Mouse (Mus musculus): ENCODE data around the gene Timm22.

The Timm22 gene

GRCm38 (mm10) chr11:76419179-76419578, 12.4 kb downstream of the Timm22 start:
- in situ Hi-C loops (cut with MboI; ENCODE audit: low pct_unique_long_range_greater_than_20kb in 1 of 2, low sequenced_read_pairs in 2 of 2, unreplicated experiment in 1 of 2), result no loop called here

- in situ Hi-C loops (cut with MboI; ENCODE audit: low pct_unique_long_range_greater_than_20kb in 1 of 2, low sequenced_read_pairs in 2 of 2, unreplicated experiment in 1 of 2), result no loop called here
Observed at GRCm38 (mm10) chr11:76420896-76421295, 14.1 kb downstream of the Timm22 start.

GRCm38 (mm10) chr11:76425749-76426148, 19.0 kb downstream of the Timm22 start:
- in situ Hi-C loops (cut with MboI; ENCODE audit: low pct_unique_long_range_greater_than_20kb in 1 of 2, low sequenced_read_pairs in 2 of 2, unreplicated experiment in 1 of 2), result no loop called here

DNA sequence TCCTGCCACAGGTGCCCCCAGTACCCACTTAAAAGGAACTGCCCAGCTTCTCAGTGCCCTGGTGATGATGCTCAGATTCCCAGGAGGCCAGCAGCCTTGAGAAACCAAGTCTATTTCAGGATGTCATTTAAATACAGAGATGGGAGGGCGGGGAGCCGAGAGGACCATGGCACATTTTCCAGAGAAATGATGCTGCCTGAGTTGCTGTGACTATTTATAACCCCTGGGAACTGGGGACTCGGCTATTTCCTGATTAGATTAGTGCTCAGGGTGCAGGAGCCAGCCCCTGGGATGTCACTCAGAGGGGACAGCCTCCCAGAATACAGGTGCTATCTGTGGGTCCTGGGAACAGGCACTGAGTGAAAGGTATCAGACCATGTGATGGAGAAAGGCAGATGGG, 21.0 kb downstream of the Timm22 start:
- in situ Hi-C loops (cut with MboI; ENCODE audit: low pct_unique_long_range_greater_than_20kb in 1 of 2, low sequenced_read_pairs in 2 of 2, unreplicated experiment in 1 of 2), result no loop called here

DNA sequence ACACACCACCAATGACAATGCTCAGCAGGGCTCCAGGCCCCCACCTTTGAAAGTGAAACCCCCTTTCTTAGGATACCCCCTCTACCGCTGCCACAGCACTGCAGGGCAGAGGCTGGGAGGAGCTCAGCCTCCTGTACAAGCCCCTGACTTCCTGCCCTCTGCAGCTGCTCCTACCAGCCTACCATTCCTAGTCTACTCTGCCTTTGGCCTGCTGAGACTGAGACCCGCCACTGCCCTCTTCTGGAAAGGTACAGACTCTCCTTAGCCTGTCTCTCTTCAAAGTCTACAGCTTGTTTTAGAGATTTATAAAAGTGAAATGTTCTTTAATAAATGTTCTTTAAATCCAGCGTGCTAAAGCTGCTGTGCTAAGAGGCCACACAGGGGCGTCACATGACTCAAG, 22.3 kb downstream of the Timm22 start:
- in situ Hi-C loops (cut with MboI; ENCODE audit: low pct_unique_long_range_greater_than_20kb in 1 of 2, low sequenced_read_pairs in 2 of 2, unreplicated experiment in 1 of 2), result no loop called here

- in situ Hi-C loops (cut with MboI; ENCODE audit: low pct_unique_long_range_greater_than_20kb in 1 of 2, low sequenced_read_pairs in 2 of 2, unreplicated experiment in 1 of 2), result no loop called here
Observed at GRCm38 (mm10) chr11:76429556-76429955, 22.8 kb downstream of the Timm22 start.

DNA sequence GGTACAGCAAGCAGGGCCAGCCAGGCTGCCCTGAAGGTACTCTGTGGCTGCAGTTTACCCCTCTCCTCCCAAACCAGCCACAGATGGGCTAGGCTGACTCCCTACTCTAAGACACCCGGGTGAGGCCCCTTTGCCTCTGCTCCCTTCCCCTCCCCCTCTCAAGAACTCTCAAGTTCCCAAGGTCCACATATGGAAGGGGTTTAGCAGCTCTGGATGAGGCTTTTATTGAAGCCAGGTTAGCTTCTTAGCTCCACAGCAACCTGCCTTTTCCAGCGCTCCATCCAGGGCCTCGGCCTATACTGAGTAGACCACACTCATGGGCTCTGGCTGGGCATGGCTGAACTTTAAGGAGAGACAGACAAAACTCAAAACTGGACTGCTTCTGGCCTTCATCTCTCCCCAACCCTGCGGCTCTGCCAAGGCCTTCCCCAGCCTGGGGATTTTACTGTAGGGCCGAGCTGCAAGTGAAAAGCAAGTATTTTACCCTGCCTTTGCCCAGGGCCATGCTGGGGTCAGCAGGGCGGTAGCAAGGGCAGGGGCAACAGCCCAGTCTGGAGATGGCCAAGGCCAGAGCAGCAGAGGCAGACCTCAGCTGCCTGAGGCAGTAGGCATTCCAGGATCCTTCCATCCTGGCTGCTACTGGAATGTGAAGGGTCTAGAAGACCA, 23.3 kb downstream of the Timm22 start:
- in situ Hi-C loops (cut with MboI; ENCODE audit: low pct_unique_long_range_greater_than_20kb in 1 of 2, low sequenced_read_pairs in 2 of 2, unreplicated experiment in 1 of 2), result loop anchor here in 1 of 2 experiments (10.0 kb wide), 1 partner anchor 215 kb away; no protein-coding TSS in a partner anchor

DNA sequence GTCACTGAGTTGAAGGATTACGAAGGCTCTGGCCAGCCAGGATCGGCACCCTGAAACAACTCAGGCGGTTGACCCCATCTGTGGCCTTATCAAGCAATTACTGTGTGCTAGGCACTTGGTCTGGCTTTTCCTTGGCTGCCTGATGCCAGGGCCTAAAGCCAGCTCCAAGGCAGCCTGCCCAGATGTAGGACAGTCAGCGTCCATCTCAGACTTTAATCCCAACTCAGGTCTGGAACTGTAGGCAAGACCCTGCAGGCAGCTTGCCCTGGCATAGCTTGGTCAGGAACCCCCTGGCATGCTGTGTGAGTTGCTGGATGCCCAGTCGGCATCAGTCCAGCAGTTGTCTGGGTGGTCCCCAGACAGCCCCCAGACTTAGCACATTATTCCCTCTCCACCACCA, 29.3 kb downstream of the Timm22 start:
- in situ Hi-C loops (cut with MboI; ENCODE audit: low pct_unique_long_range_greater_than_20kb in 1 of 2, low sequenced_read_pairs in 2 of 2, unreplicated experiment in 1 of 2), result loop anchor here in 1 of 2 experiments (10.0 kb wide), 1 partner anchor 209 kb away; no protein-coding TSS in a partner anchor

- in situ Hi-C loops (cut with MboI; ENCODE audit: low pct_unique_long_range_greater_than_20kb in 1 of 2, low sequenced_read_pairs in 2 of 2, unreplicated experiment in 1 of 2), result loop anchor here in 1 of 2 experiments (10.0 kb wide), 1 partner anchor 208 kb away; no protein-coding TSS in a partner anchor
Observed at GRCm38 (mm10) chr11:76436864-76437437, 30.2 kb downstream of the Timm22 start.

- in situ Hi-C loops (cut with MboI; ENCODE audit: low pct_unique_long_range_greater_than_20kb in 1 of 2, low sequenced_read_pairs in 2 of 2, unreplicated experiment in 1 of 2), result loop anchor here in 1 of 2 experiments (10.0 kb wide), 1 partner anchor 205 kb away; no protein-coding TSS in a partner anchor
Observed at GRCm38 (mm10) chr11:76439666-76440065, 32.9 kb downstream of the Timm22 start.

GRCm38 (mm10) chr11:76445459-76445858, 38.7 kb downstream of the Timm22 start:
- in situ Hi-C loops (cut with MboI; ENCODE audit: low pct_unique_long_range_greater_than_20kb in 1 of 2, low sequenced_read_pairs in 2 of 2, unreplicated experiment in 1 of 2), result no loop called here

DNA sequence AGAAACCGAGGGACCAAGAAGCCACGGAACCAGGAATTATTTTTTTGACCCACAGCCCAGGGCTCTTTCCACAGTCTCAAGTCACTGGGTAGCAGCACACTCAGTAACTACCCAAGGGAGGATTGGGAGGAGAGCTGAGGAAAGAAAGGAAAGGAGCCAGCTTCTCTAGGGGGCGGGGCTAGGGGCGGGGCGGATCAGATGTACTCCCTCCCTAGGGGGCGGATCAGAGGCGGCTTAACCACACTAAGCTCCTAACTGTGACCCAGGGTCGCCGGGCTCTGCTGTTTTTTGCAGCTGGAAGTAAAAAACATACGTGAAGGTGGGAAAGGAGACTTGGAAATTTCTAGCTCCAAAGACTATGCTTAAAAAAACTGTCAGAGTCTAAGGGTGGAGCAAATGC, 39.5 kb downstream of the Timm22 start:
- in situ Hi-C loops (cut with MboI; ENCODE audit: low pct_unique_long_range_greater_than_20kb in 1 of 2, low sequenced_read_pairs in 2 of 2, unreplicated experiment in 1 of 2), result no loop called here

GRCm38 (mm10) chr11:76449520-76450201, 42.9 kb downstream of the Timm22 start:
- in situ Hi-C loops (cut with MboI; ENCODE audit: low pct_unique_long_range_greater_than_20kb in 1 of 2, low sequenced_read_pairs in 2 of 2, unreplicated experiment in 1 of 2), result loop anchor here in 1 of 2 experiments (10.0 kb wide), 1 partner anchor 125 kb away; no protein-coding TSS in a partner anchor

DNA sequence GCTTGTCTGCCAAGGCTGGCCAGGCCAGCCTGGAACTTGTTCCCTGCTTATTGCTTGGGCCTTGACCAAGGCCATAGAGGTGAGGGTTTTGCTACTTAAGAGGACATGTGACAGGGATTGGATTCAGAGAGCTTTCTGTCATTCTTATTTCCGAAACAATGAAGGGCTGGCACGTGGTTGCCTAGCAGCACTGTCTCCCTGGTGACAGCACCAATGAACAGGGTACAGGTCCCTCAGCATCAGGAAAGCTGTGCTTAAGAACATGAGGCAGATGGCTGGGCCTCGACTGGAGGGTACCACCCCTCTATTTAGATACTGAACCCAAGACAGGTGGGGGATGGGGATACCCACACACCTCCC, 43.4 kb downstream of the Timm22 start:
- in situ Hi-C loops (cut with MboI; ENCODE audit: low pct_unique_long_range_greater_than_20kb in 1 of 2, low sequenced_read_pairs in 2 of 2, unreplicated experiment in 1 of 2), result loop anchor here in 1 of 2 experiments (10.0 kb wide), 1 partner anchor 125 kb away; no protein-coding TSS in a partner anchor

- in situ Hi-C loops (cut with MboI; ENCODE audit: low pct_unique_long_range_greater_than_20kb in 1 of 2, low sequenced_read_pairs in 2 of 2, unreplicated experiment in 1 of 2), result loop anchor here in 1 of 2 experiments (10.0 kb wide), 1 partner anchor 120 kb away; no protein-coding TSS in a partner anchor
Observed at GRCm38 (mm10) chr11:76454492-76454891, 47.7 kb downstream of the Timm22 start.

- in situ Hi-C loops (cut with MboI; ENCODE audit: low pct_unique_long_range_greater_than_20kb in 1 of 2, low sequenced_read_pairs in 2 of 2, unreplicated experiment in 1 of 2), result loop anchor here in 1 of 2 experiments (10.0 kb wide), 1 partner anchor 119 kb away; no protein-coding TSS in a partner anchor
Observed at GRCm38 (mm10) chr11:76456233-76456632, 49.5 kb downstream of the Timm22 start.

DNA sequence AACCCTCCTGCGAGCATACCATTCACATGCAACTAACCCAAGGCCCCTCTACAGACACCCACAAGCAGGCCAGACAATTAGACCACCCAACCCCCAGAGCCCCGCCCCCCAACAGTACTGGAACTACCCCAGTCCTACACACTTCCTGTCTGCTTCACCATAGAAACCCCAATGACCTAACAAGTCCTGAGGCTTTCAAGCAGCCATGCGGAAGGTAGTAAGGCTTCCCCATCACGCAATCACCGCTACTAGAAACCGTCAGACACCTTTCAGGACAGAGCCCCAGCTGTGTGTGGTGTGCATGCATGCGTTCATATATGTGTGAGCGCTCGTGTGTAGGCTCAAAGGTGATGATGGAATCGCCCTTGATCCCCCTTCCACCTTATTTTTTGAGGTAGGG, 50.1 kb downstream of the Timm22 start:
- in situ Hi-C loops (cut with MboI; ENCODE audit: low pct_unique_long_range_greater_than_20kb in 1 of 2, low sequenced_read_pairs in 2 of 2, unreplicated experiment in 1 of 2), result loop anchor here in 1 of 2 experiments (10.0 kb wide), 1 partner anchor 118 kb away; no protein-coding TSS in a partner anchor

DNA sequence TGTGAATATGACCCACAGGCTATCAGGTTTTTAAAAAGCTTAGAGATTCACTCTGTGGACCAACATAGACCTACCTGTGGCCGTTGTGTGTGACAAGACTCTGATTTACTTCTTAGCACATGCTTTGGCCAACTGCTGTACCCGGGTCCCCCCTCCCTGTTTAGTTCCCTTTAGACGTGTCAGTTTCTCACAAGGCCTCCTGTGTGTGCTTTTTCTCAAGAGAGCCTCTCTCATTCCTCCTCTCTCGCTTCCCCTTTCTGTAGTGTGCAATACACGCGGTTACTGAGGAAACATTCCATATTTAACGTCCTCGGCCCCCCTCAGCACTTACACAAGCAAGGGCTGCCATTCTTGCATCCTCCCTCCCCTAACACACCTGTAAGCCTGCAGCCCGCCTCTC, 52.0 kb downstream of the Timm22 start:
- in situ Hi-C loops (cut with MboI; ENCODE audit: low pct_unique_long_range_greater_than_20kb in 1 of 2, low sequenced_read_pairs in 2 of 2, unreplicated experiment in 1 of 2), result loop anchor here in 1 of 2 experiments (10.0 kb wide), 1 partner anchor 116 kb away; no protein-coding TSS in a partner anchor

- in situ Hi-C loops (cut with MboI; ENCODE audit: low pct_unique_long_range_greater_than_20kb in 1 of 2, low sequenced_read_pairs in 2 of 2, unreplicated experiment in 1 of 2), result loop anchor here in 1 of 2 experiments (10.0 kb wide), 1 partner anchor 115 kb away; no protein-coding TSS in a partner anchor
Observed at GRCm38 (mm10) chr11:76459489-76459888, 52.7 kb downstream of the Timm22 start.
